Mouse (Mus musculus): ENCODE measurements around the gene Rhox6. TPM values are rescaled to one million over a fixed set of nuclear protein-coding genes. Genes with fewer than 3 reads are reported as not detected.

The Rhox6 gene
- not detected in 2 replicates for polyA plus RNA-seq (2012)

DNA sequence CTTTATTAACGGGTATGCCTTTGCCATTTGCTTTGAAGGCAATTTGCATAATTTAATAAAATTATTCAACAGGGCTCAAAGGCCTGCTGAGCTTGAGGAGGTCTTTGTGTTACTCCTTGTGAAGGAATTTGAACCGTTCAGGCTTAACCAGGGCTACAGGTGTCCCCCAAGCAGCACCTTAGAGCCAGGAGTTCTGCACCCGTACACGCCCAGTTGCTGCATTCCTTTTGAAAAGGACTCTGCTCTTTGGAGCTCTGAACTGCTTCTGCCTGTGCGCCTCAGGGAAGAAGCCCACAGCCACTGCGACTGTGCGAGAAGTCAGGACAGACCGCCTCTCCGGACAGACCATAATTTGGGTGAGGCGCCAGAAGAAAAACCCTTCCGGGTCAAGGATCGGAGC is at the start of gene Rhox6:
Rhox6 (plus strand) TSS at position 301 of the 400 bp plus-strand sequence.

DNA sequence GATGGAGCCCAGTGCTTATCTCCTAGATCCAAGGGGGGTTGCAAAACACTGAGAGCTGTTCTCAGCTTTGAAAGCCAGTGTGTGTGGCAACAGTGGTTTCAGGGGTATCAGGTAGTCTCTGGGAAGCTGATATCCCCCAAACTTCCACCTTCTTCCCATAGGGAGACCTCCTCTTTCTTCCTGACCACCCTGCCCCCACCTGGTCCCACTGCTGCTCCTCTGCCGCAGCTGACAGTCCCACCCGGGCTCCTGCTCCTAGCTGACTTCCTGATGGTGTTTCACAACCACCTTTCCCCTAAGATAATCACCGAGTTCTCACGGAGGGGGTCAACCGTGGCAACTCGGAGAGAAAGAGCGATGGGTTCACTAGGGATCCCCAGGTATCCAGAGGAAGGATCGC is 4.7 kb downstream of the Rhox6 start, which contains the start of gene Rhox7a:
Rhox7a (plus strand) TSS at position 301 of the 400 bp plus-strand sequence.

DNA sequence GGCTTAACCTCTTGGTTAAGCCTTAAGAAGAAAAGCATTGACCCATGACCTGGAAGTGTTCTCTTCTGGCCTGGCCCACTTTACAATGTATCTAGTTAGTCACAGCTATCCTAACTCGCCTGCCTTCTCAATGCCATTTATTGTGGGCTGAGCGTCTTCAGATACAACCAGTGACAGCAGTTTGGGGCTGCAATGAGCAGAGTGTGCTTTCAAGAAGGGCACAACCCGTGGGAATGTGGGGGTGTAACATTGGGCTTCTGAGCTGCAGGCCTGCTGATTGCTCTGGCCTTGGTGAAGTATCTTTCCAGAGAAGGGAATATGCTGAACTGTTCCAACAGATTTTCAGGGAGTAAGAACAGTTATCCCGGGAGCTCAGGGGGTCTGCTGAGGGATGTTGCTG is 52.1 kb downstream of the Rhox6 start, which contains the start of gene Rhox8:
Rhox8 (minus strand) TSS at position 101 of the 400 bp plus-strand sequence.

Other genes starting within 250 kb of the Rhox6 start
- gene Rhox3f, start 245.9 kb upstream of the Rhox6 start, polyA plus RNA-seq (2012): not detected in 2 replicates
- not detected in 2 replicates for gene Rhox4f, start 219.2 kb upstream of the Rhox6 start, polyA plus RNA-seq (2012)
- gene Rhox3g, start 198.3 kb upstream of the Rhox6 start, polyA plus RNA-seq (2012): not detected in 2 replicates
- not detected in 2 replicates for gene Rhox2g, start 183.4 kb upstream of the Rhox6 start, polyA plus RNA-seq (2012)
- not detected in 2 replicates for gene Rhox4g, start 175.6 kb upstream of the Rhox6 start, polyA plus RNA-seq (2012)
- not detected in 2 replicates for gene Rhox3h, start 158.1 kb upstream of the Rhox6 start, polyA plus RNA-seq (2012)
- not detected in 2 replicates for gene Rhox2h, start 153.6 kb upstream of the Rhox6 start, polyA plus RNA-seq (2012)
- not detected in 2 replicates for gene Rhox5, start 22.1 kb upstream of the Rhox6 start, polyA plus RNA-seq (2012)
- not detected in 2 replicates for gene Rhox7a, start 4.8 kb downstream of the Rhox6 start, polyA plus RNA-seq (2012)
- not detected in 2 replicates for gene Rhox8, start 52.0 kb downstream of the Rhox6 start, polyA plus RNA-seq (2012)
- not detected in 2 replicates for gene Rhox7b, start 70.3 kb downstream of the Rhox6 start, polyA plus RNA-seq (2012)
- not detected in 2 replicates for gene Rhox9, start 74.9 kb downstream of the Rhox6 start, polyA plus RNA-seq (2012)
- not detected in 2 replicates for gene Btg1-ps1, start 191.9 kb downstream of the Rhox6 start, polyA plus RNA-seq (2012)
- gene Btg1-ps2, start 216.2 kb downstream of the Rhox6 start, polyA plus RNA-seq (2012): not detected in 2 replicates
- not detected in 2 replicates for gene Rhox10, start 239.6 kb downstream of the Rhox6 start, polyA plus RNA-seq (2012)

All from megakaryocyte-erythroid progenitor cell, adult 5 weeks (primary cell).